In the genomic region with DNA sequence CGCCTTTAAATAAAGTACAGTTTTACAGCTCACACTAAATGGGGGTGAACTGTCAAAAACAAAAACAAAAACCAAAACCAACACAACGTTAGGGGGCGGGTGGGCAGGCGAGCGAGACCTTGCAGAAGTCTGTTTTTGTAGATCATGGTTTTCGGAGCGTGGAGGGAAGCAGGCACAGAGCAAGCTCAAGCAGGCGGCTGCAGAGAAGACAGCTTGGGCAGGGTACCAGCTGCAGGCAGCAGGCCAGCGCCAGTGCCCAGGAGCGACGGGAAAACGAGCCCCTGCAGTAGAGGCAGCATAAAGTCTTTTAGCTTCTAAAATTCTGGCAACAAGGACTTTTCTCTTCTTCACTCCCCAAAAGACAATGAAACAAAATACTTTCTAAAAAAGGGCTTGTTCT, we compare ENCODE assay signal across 12 mouse cellular contexts. TPM values are rescaled to one million over a fixed set of nuclear protein-coding genes. Genes with fewer than 3 reads are reported as not detected.
DNase-seq lines count a peak whose midpoint lies in the region; ATAC-seq and TF ChIP-seq lines count a peak whose summit lies in the region.
"Had no signal": no experiment of that assay in that cellular context is flagged by ENCODE, and none has a peak within 500 bp of the region (broad histone marks: within the 10 kb centered on the region; RNA-seq: fewer than 3 reads in every experiment).

No protein-coding gene starts in this region.

- peak; percentile 1; the same call in 1 of the 2 replicates for TF ChIP-seq CTCF in hindbrain, postnatal 0 days (IDR thresholded peaks at IDR 0.05; ENCODE audit: low read depth)

- H3K27me3 ChIP-seq in hindbrain, postnatal 0 days (ENCODE audit: insufficient read depth, low read length) = no peaks in the 10 kb centered on the region
- no peaks in the 10 kb centered on the region for H3K27me3 ChIP-seq in hindbrain, embryonic 12.5 days

- peak; percentile 47 to 70 for DNase-seq in cerebellum, postnatal 25 days
- no peak for DNase-seq in cerebellum, adult 8-10 months
- peak; percentile 73 for DNase-seq in hindbrain, postnatal 0 days (ENCODE audit: low spot score)
- peak; percentile 67 to 77 for DNase-seq in layer of hippocampus, postnatal 10 days (ENCODE audit: low spot score in 2 of 2)
- peak; percentile 48 to 66 for DNase-seq in right cerebral cortex, adult 2 months (ENCODE audit: low spot score in 2 of 2)
- DNase-seq in lung, postnatal 36 days = no peak
- DNase-seq in embryo, embryonic 11 days = no peak
- DNase-seq: kidney, adult 2 months had no signal

- H3K27ac ChIP-seq in hindbrain, postnatal 0 days = no peak overlapping the region
- H3K27ac ChIP-seq in hindbrain, embryonic 12.5 days = no peak overlapping the region

- peaks cover 27% of the 10 kb centered on the region; the same call in 1 of the 2 replicates for H3K36me3 ChIP-seq in hindbrain, postnatal 0 days (ENCODE audit: insufficient read depth, low read length)
- peaks cover 28% of the 10 kb centered on the region for H3K36me3 ChIP-seq in hindbrain, embryonic 12.5 days

- no peaks in the 10 kb centered on the region for H3K4me1 ChIP-seq in hindbrain, postnatal 0 days (ENCODE audit: insufficient read depth, low read length)
- H3K4me1 ChIP-seq in hindbrain, embryonic 12.5 days = 0 out of 2 replicates have a peak, but pooled peaks cover 4% of the 10 kb centered on the region

- no peaks in the 10 kb centered on the region for H3K9me3 ChIP-seq in hindbrain, postnatal 0 days (ENCODE audit: low read length)
- no peaks in the 10 kb centered on the region for H3K9me3 ChIP-seq in hindbrain, embryonic 12.5 days (replicated peaks)
- H3K9me3 ChIP-seq: G1E had no signal

- H3K9ac ChIP-seq in hindbrain, postnatal 0 days (replicated peaks; ENCODE audit: low read length) = no peak overlapping the region
- H3K9ac ChIP-seq in hindbrain, embryonic 12.5 days = no peak overlapping the region

- WGBS in hindbrain, postnatal 0 days = 50% methylated on average over 12 of the region's 12 CpGs
- WGBS in hindbrain, embryonic 12.5 days = 85% methylated on average over 12 of the region's 12 CpGs

- no peak overlapping the region for H3K4me2 ChIP-seq in hindbrain, postnatal 0 days (ENCODE audit: low read depth, low read length)
- H3K4me2 ChIP-seq in hindbrain, embryonic 12.5 days (replicated peaks) = no peak overlapping the region

- peak; percentile 45; the same call in 1 of the 2 replicates for ATAC-seq in hindbrain, postnatal 0 days
- no peak for ATAC-seq in hindbrain, embryonic 12.5 days (ENCODE audit: low FRiP score)

- H3K4me3 ChIP-seq in hindbrain, postnatal 0 days (ENCODE audit: low read length) = no peak overlapping the region
- H3K4me3 ChIP-seq in hindbrain, embryonic 12.5 days = no peak overlapping the region

RNA-seq across cellular contexts. Expression of gene Grik4, which starts 20.1 kb away (rescaled TPM):
- total RNA-seq in hindbrain, postnatal 0 days (2014; rRNA removed) = 14.8 and 18.2 TPM in 2 replicates
- 8.9 and 9.4 TPM in 2 replicates for polyA plus RNA-seq in hindbrain, postnatal 0 days (2015; fragmentation: Nextera tagmentation; extraction: Ambion mirVana)
- 5.6 and 5.7 TPM in 2 replicates for polyA plus RNA-seq in hindbrain, embryonic 12.5 days (2016; fragmentation: Nextera tagmentation; extraction: Ambion mirVana)
- 10 to 100 TPM; 50.8 to 60.9 TPM for total RNA-seq in layer of hippocampus, postnatal 10 days (2021)
- total RNA-seq: hematopoietic stem cell, adult 5-6 weeks; megakaryocyte, adult 5-6 weeks had no signal
- polyA plus RNA-seq: G1E had no signal

Comparison
In these comparisons a context has a peak if more than half of its experiments do, and no peak if none do; other contexts are left out.
1. DNase-seq: peak in cerebellum, postnatal 25 days (2 of 2), hindbrain, postnatal 0 days (single experiment), layer of hippocampus, postnatal 10 days (2 of 2) and right cerebral cortex, adult 2 months (2 of 2); none in cerebellum, adult 8-10 months (single experiment), lung, postnatal 36 days (single experiment) and embryo, embryonic 11 days (single experiment).